Mouse (Mus musculus) gastrocnemius, adult 8-10 months (tissue): ENCODE results near the gene Ccsap. TPM values are rescaled to one million over a fixed set of nuclear protein-coding genes. Genes with fewer than 3 reads are reported as not detected.
A peak's percentile ranks its signal among the peaks of the same experiment; 100 is the strongest.

Experiments
- DNase-seq, 2 experiments: peaks; one replicate each; pipeline ENCODE4 v3.0.0; 2022; ENCODE audit warnings: low spot score in 2 of 2
- total RNA-seq, 4 experiments: library from RNA; stranded (reverse); gene quantifications; 2 replicates each; pipeline ENCODE4 v1.2.4; 2022

Gene Ccsap
- total RNA-seq, 4 experiments from 2014 or later, result 0.22 to 0.51 (median 0.28) TPM

- DNase-seq, result no peak
Measured at GRCm38 (mm10) chr8:123807024-123807431, 53.0 kb downstream of the Ccsap start.

GRCm38 (mm10) chr8:123806374-123806935 lies 53.6 kb downstream of the Ccsap start:
- DNase-seq, result no peak

GRCm38 (mm10) chr8:123805718-123806373 lies 54.2 kb downstream of the Ccsap start, which contains the start of gene Rab4a:
TSS of gene Rab4a (plus strand) at chr8:123805985.
- DNase-seq, result peak; percentile 57 to 75

GRCm38 (mm10) chr8:123805209-123805717 lies 54.7 kb downstream of the Ccsap start:
- DNase-seq, result no peak

GRCm38 (mm10) chr8:123804586-123804985 lies 55.4 kb downstream of the Ccsap start:
- DNase-seq, result no peak

GRCm38 (mm10) chr8:123803639-123804038 lies 56.4 kb downstream of the Ccsap start:
- DNase-seq, result no peak

- DNase-seq, result no peak
Measured at GRCm38 (mm10) chr8:123801538-123801937, 58.5 kb downstream of the Ccsap start.

GRCm38 (mm10) chr8:123800867-123801266 lies 59.1 kb downstream of the Ccsap start:
- DNase-seq, result no peak

GRCm38 (mm10) chr8:123799885-123800284 lies 60.1 kb downstream of the Ccsap start:
- no peak for DNase-seq

- DNase-seq, result no peak
Measured at GRCm38 (mm10) chr8:123799434-123799833, 60.6 kb downstream of the Ccsap start.

- DNase-seq, result no peak
Measured at GRCm38 (mm10) chr8:123797928-123798327, 62.1 kb downstream of the Ccsap start.

- DNase-seq, result no peak
Measured at GRCm38 (mm10) chr8:123796758-123797157, 63.3 kb downstream of the Ccsap start.

GRCm38 (mm10) chr8:123794766-123795165 lies 65.2 kb downstream of the Ccsap start:
- DNase-seq, result no peak

GRCm38 (mm10) chr8:123793900-123794299 lies 66.1 kb downstream of the Ccsap start:
- DNase-seq, result no peak

- no peak for DNase-seq
Measured at GRCm38 (mm10) chr8:123791845-123792225, 68.2 kb downstream of the Ccsap start.

GRCm38 (mm10) chr8:123791101-123791844 lies 68.7 kb downstream of the Ccsap start:
- DNase-seq, result no peak

Other genes with a start within 250 kb of the Ccsap start
- gene Rhou, start 206.3 kb downstream of the Ccsap start, total RNA-seq, result 10 to 100 TPM; 17.9 to 29.8 (median 26.8) TPM
- gene Rab4a, start 54.2 kb downstream of the Ccsap start, total RNA-seq, result 10 to 100 TPM; 13.3 to 17.1 (median 15.3) TPM
- over 10,000 TPM; 41,837 to 48,547 (median 43,671) TPM for gene Acta1, start 34.5 kb upstream of the Ccsap start, total RNA-seq
- gene Nup133, start 89.1 kb upstream of the Ccsap start, total RNA-seq, result 10 to 100 TPM in 2 of 4 experiments, 1 to 10 TPM in 2; 8.2 to 13.3 (median 11.2) TPM
- gene Abcb10, start 122.9 kb upstream of the Ccsap start, total RNA-seq, result 10 to 100 TPM; 17.4 to 19.4 (median 18.9) TPM
- gene Taf5l, start 161.2 kb upstream of the Ccsap start, total RNA-seq, result 10 to 100 TPM; 13.0 to 16.3 (median 14.8) TPM
- 1 to 10 TPM; 5.7 to 7.4 (median 6.5) TPM for gene Urb2, start 161.3 kb upstream of the Ccsap start, total RNA-seq